Mouse (Mus musculus): ENCODE data around the gene Eef1akmt2.
A peak's percentile ranks its signal among the peaks of the same experiment; 100 is the strongest.

Gene Eef1akmt2

DNA sequence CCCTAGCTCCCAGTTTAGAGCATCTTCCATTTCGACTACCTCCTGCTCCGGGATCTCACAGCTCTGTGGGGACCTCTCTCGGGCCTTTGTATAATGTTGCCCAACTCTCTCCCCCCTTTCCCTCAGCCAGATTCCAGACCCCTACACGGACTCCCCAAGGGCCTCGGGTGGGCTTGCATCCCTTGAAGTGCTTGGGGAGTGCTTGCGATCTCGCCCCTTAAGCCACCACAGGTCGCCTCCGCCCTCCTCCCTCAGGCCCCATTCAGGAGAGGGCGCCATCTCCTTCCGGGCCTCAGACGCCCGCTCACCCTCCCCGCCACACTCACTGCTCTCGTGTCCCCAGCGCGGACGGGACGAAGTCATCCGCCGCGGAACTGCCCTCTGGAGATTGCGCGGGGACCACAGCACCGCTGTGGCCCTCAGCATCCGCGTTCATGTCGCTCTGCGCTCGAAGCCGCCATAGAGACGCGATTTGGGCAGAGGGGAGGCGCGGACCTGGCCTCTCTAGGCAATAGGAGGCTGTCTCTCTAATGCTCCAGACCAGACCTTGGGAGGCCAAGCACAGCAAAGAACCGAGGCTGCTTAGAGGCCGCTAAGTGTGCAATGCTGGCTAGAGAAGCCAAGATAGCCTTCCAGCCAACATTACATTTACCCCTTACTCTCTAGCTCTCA, at the start of gene Eef1akmt2:
Gene Eef1akmt2 (minus strand): TSS at position 501 of the 672 bp plus-strand sequence.
- DNase-seq (ENCODE audit: low read depth) = peak; percentile 89

DNA sequence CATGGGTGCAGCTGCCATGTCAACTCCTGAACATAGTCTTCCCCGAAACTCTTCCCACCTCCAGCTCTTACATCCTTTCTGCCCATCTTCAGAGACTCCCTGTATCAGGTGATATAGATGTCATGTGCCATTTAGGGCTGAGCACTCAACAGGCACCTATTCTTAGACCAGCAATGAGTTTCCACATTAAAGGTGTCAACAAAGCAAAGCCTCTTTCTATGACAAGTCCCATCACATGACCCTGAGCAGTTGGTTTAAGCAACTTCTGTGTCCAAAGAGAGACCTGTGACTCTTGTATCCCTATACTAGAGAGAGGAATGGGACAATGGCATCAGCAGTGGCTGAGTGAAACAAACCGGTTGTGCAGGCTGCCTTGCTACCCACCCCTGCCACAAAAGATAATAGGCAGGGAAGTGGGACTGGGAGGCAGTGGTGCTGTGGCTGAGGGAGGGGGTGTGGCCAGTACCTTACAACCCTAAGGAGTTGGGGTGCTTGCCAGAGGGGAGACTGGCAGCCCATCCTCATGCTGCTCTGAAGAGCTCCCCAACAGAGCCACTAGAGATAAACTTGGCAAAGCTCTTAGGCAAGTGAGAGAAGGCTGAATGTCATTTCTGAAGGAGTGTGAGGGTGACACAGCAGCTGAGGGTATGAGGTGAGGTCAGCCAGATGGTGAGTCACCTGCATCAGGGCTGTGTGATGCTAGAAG, 48.5 kb upstream of the Eef1akmt2 start:
- no peak for DNase-seq (ENCODE audit: low read depth)

DNA sequence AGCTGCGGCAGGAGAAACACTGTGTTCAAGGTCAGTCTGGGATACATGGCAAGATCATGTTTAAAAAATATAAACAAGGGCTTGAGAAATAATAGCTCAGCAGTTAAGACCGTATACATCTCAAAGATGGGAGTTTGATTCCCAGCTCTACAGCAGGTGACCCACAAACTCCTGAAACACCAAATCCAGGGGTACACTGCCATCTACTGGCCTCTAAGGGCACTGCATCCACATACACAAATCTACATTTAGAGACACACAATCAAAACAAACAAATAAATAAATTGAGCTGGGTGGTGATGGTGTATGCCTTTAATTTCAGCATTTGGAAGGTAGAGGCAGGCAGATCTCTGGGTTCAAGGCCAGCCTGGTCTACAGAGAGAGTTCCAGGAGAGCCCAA, 45.8 kb upstream of the Eef1akmt2 start:
- DNase-seq (ENCODE audit: low read depth) = peak; percentile 21

GRCm38 (mm10) chr7:132897258-132897657, 44.8 kb upstream of the Eef1akmt2 start:
- no peak for DNase-seq (ENCODE audit: low read depth)

DNA sequence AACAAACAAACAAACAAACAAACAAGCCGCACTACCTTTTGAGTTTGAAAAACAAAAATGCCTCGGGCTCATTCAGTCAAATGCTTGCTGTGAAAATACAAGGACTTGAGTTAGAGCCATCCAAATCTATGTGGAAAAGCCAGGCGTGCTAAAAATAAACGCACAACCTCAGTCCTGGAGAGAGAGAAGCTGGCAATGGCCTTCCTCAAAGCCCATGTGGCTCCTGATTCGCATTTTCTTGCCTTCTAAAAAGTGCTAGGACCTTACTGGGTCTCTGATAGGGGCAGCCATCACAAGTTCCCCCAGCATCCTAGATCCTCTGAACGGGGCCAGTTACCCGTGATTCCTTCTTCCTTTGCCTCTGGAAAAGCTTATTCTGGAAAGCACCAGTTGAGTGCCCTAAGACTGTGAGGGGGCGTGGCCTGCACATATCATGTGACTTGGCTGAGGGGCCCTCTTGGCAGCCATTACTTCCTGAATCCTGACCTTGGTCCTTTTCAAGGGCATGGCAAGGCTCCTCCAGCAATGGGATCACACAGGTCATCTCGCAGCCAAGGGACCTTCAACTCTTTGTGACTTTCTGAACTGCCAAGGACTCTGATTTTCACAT, 43.8 kb upstream of the Eef1akmt2 start:
- peak; percentile 8 for DNase-seq (ENCODE audit: low read depth)

GRCm38 (mm10) chr7:132894841-132895555, 42.5 kb upstream of the Eef1akmt2 start:
- peak; percentile 33 for DNase-seq (ENCODE audit: low read depth)

GRCm38 (mm10) chr7:132893336-132893735, 40.9 kb upstream of the Eef1akmt2 start:
- DNase-seq (ENCODE audit: low read depth) = no peak

- no peak for DNase-seq (ENCODE audit: low read depth)
Observed at GRCm38 (mm10) chr7:132892806-132893205, 40.3 kb upstream of the Eef1akmt2 start.

DNA sequence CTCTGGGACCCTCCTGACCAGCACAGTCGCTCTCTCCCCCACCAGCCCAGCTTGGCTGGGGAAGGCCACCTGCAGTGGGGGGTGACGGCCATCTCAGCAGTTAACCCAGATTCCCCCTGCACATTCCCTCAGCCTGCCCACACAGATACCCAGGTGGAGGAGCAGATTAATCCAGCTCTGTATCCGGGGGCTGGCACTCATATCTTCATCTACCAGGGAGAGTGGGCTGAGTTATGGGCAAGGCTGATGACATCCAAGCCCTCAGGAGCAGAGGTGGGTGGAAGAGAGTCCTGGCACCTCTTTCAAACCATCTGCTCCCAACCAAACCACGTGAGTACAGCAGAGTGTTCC, 39.8 kb upstream of the Eef1akmt2 start:
- no peak for DNase-seq (ENCODE audit: low read depth)

- no peak for DNase-seq (ENCODE audit: low read depth)
Observed at GRCm38 (mm10) chr7:132891561-132892310, 39.3 kb upstream of the Eef1akmt2 start.

DNA sequence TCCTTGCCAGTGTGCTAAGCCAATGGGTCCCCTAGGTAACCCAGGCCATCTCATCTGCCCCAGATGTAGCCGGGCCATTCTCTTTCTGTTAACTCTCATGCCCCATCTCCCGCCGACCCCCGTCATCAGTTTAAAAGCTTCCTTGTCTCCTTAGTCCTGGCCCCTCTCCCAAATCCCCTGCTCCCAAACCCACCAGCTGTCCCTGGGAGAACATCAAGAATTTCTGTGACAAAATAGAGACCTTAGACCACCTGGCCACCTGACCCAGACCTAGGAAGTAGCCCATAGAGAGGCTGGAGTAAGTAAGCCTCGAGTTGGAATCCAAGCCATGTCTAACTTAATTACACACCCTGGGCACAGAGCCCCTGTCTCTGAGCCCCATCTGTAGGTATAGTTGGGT, 37.7 kb upstream of the Eef1akmt2 start:
- DNase-seq (ENCODE audit: low read depth) = no peak

DNA sequence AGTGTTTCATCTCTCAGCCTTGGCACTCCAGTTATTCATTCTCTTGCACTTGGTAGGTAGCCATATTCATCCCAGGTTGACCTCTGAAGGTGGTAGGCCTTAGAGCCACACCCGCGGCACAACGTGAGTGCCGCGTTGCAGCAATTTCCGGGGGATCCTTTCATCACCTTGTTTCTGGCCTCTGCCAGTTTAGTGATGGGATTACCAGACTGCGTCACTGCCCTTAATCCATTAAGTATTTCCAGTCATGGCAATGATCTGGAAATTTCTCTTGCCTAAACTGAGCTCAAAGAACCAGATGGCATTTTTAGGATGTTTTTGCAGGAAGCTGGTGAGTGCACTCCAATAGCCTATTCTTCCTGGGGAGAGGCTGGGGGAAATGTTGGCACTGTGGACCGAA, 37.2 kb upstream of the Eef1akmt2 start:
- no peak for DNase-seq (ENCODE audit: low read depth)

DNA sequence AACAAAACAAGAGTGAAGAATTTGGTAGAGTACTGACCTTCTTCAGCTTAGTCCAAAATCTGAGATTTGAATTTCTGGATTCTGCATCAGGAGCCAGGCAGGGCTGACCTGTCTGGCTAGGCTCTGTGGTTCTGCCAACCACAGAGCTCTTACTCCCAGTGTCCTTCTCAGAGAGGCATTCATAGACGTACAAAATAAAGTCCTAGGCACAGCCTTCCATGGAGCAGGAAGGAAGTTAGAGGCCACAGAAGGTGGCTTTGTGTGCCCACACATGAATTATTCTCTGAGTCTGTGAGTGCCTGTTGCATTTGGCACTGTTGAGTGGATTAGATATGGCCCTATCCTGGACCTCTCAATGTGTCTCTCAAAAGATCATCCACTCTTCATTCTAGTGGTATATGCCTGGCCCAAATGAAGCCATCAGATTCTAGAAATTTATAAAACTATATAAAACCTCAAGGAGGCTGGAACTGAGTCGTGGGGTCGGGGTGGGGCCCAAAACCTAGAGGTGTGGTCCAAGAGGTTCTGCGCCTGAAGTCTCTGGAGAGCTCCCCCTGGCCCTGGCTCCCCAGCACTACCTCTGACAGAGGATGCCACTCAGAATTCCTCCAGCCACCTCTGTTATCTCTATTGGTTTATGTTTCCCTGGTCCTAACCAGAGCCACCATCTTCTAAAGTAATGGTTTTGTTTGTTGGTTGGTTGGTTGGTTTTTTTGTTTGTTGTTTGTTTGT, 36.2 kb upstream of the Eef1akmt2 start:
- DNase-seq (ENCODE audit: low read depth) = no peak

DNA sequence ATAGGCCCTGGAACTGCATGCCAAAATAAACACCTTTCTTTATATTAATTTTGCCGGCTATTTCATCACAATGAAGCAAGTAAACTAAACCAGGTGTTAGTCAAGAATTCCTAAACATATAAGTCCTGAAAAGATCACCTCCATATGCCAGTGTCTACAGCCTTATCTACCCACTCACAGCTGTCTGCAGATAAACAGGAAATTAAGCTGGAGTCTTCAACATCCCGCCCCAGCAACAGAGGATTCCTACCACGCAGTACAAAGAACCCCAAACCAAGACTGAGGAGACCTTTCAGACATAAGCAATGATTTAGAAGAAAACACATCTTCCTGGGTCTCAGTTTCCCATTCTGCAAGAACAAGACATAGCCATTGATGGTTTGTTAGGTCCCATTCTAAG, 35.6 kb upstream of the Eef1akmt2 start:
- DNase-seq (ENCODE audit: low read depth) = no peak

GRCm38 (mm10) chr7:132887019-132887804, 34.7 kb upstream of the Eef1akmt2 start:
- DNase-seq (ENCODE audit: low read depth) = no peak

- DNase-seq (ENCODE audit: low read depth) = peak; percentile 16
Observed at GRCm38 (mm10) chr7:132884031-132884430, 31.6 kb upstream of the Eef1akmt2 start.

DNA sequence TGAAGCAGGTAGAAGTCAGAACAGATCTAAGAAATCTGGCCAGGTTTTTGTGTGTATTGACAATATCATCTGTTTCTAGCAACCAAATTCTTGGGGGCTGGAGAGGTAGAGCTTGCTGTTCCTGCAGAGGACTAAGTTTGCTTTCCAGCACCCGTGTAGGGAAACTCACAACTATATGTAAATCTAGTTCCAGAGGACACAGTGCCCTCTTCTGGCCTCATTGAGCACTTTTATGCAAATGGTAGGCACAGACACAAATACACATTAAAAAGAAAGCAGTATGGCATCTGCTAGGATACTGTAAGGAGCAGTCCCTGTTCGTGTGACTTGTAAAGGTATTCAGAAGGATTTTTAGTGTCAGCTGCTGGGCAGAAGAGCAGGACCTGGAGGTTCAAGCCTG, 29.9 kb upstream of the Eef1akmt2 start:
- peak; percentile 41 for DNase-seq (ENCODE audit: low read depth)

DNA sequence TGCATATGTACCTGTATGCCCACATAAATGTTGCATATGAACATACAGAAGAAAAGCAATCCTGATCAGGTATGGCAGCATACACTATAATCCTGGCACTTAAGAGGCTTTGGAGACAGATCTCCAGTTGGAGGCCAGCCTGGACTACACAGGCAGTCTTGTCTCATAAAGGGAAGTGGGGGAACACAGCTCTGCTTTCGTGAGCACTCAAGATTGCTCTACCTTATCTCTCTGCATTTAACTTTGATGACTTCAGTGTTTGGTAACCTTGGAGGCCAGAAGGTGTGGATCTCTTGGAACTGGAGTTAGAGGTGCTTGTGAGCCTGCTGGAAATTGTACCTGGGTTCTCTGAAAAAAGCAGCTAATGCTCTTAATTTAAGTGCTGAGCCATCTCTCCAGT, 27.8 kb upstream of the Eef1akmt2 start:
- no peak for DNase-seq (ENCODE audit: low read depth)

DNA sequence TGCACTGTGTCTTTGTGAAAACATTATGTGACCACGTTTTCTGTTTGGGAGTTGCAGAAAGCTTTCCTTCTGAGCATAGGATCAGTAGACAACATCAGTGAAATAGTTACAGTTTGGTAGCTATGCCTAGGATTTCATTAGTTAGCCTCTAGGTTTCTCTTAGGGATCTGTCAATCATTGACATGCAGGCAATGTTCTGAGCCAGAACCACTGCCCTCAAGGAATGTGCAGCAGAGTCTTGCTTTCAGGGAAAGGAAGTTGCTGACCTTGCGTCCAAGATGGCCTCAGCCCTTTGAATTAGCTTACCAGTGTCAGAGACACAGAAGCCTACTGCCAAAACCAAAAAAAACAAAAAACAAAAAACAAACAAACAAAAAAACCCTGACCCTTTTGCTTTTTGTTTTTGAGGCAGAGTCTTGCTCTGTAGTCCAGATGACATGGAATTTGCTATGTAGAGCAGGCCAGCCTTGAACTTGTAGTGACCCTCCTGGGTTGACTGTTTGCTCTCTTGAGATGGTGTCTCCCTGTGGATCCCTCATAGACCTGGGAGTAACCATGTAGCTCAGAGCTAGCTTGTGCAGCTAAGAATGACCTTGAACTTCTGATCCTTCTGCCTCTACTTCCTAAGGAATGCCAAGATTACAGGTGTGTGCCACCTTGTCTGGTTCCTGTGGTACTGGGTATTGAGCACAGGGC, 23.1 kb upstream of the Eef1akmt2 start:
- DNase-seq (ENCODE audit: low read depth) = no peak

DNA sequence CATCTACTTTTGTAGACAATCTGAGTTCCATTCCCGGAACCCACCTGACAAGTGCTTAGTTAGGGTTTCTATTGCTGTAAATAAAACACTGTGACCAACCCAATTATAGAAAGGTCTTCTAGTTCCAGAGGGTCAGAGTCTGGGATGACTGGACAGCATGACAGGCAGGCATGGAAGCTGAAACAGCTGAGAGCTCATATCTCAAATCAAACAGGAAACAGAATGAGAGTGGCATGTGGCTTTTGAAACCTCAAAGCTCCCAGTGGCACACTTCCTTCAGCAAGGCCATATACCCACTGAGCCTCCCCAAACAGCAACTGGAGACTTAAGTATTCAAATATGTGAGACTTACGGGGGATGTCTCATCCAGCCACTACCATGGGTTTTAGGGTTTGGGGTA, 20.6 kb upstream of the Eef1akmt2 start:
- no peak for DNase-seq (ENCODE audit: low read depth)
